ENCODE assay signal across 22 mouse cellular contexts in the genomic region with DNA sequence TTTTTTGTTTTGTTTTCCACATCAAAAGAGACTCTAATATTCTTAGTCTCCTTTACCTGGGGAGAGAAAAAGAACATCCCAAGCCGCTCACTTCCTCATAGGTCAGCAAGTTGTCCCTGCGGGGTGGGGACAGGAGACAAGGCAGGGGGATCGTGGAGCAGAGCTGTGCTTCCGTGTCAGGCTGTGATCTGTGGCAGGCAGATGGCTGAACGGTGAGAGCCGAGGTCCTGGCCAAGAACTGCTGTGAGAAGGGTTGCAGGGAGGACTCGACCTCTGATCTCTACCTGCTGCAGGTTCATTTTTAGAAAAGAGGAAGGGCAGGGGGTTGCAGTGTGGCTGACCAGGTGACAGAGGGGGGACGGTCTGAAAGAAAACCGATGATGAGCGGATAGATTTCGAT.
A peak's percentile ranks its signal among the peaks of the same experiment; 100 is the strongest.
DNase-seq lines count a peak whose midpoint lies in the region; ATAC-seq and TF ChIP-seq lines count a peak whose summit lies in the region.
"Had no signal": no experiment of that assay in that cellular context is flagged by ENCODE, and none has a peak within 500 bp of the region (broad histone marks: within the 10 kb centered on the region; RNA-seq: fewer than 3 reads in every experiment).

No protein-coding gene starts in this region.

- WGBS in midbrain, postnatal 0 days = 86% methylated on average over 11 of the region's 11 CpGs
- WGBS in midbrain, embryonic 14.5 days = 90% methylated on average over 11 of the region's 11 CpGs
- WGBS in forebrain, embryonic 16.5 days = 84% methylated on average over 11 of the region's 11 CpGs
- 85% methylated on average over 11 of the region's 11 CpGs for WGBS in hindbrain, embryonic 14.5 days

- no peak overlapping the region for H3K4me3 ChIP-seq in midbrain, postnatal 0 days (ENCODE audit: low read depth, low read length)
- no peak overlapping the region for H3K4me3 ChIP-seq in midbrain, embryonic 14.5 days (replicated peaks; ENCODE audit: low read depth, low read length)
- H3K4me3 ChIP-seq in forebrain, embryonic 16.5 days (replicated peaks; ENCODE audit: low read length) = no peak overlapping the region
- H3K4me3 ChIP-seq in hindbrain, embryonic 14.5 days (replicated peaks; ENCODE audit: low read length) = no peak overlapping the region
- H3K4me3 ChIP-seq: embryonic facial prominence, embryonic 10.5 days; forebrain, embryonic 13.5 days; heart, embryonic 15.5 days; hindbrain, embryonic 13.5 days had no signal

- no peak overlapping the region for H3K27ac ChIP-seq in midbrain, postnatal 0 days (ENCODE audit: low read depth, low read length)
- no peak overlapping the region for H3K27ac ChIP-seq in midbrain, embryonic 14.5 days (replicated peaks; ENCODE audit: low read depth, low read length)
- no peak overlapping the region for H3K27ac ChIP-seq in forebrain, embryonic 16.5 days (ENCODE audit: low read length)
- no peak overlapping the region for H3K27ac ChIP-seq in hindbrain, embryonic 14.5 days
- H3K27ac ChIP-seq: embryonic facial prominence, embryonic 10.5 days; forebrain, embryonic 13.5 days; heart, embryonic 15.5 days; hindbrain, embryonic 13.5 days had no signal

- DNase-seq in midbrain, postnatal 0 days (ENCODE audit: low spot score) = peak; percentile 16
- no peak for DNase-seq in midbrain, embryonic 14.5 days
- DNase-seq in cerebellum, adult 18-20 months = peak; percentile 80 to 89
- DNase-seq in cerebellum, adult 9-11 months = peak; percentile 90
- peak; percentile 82 for DNase-seq in cerebellum, postnatal 36 days
- DNase-seq in hindbrain, embryonic 14.5 days (ENCODE audit: low spot score) = no peak
- DNase-seq: adrenal gland, adult 2 months; adrenal gland, postnatal 25 days; gastrocnemius, postnatal 10 days; heart, adult 18-20 months; heart, postnatal 14 days; kidney, adult 2 months had no signal

- ATAC-seq in midbrain, postnatal 0 days (ENCODE audit: low FRiP score) = no peak
- no peak for ATAC-seq in midbrain, embryonic 14.5 days (ENCODE audit: low FRiP score, low TSS enrichment)
- ATAC-seq in forebrain, embryonic 16.5 days = no peak
- ATAC-seq in inflammation-experienced regulatory T-cells, adult 6 months = no peak
- no peak for ATAC-seq in hindbrain, embryonic 14.5 days (ENCODE audit: low FRiP score)
- ATAC-seq: forebrain, embryonic 13.5 days; intestine, embryonic 16.5 days; Patski had no signal

- no peaks in the 10 kb centered on the region for H3K4me1 ChIP-seq in midbrain, postnatal 0 days (ENCODE audit: insufficient read depth, low read length)
- H3K4me1 ChIP-seq in midbrain, embryonic 14.5 days (ENCODE audit: control insufficient read depth, insufficient read depth, low read length) = no peaks in the 10 kb centered on the region
- no peaks in the 10 kb centered on the region; the same call in 1 of the 2 replicates for H3K4me1 ChIP-seq in forebrain, embryonic 16.5 days (replicated peaks; ENCODE audit: control insufficient read depth, insufficient read depth, low read length)
- H3K4me1 ChIP-seq in hindbrain, embryonic 14.5 days (replicated peaks; ENCODE audit: control insufficient read depth, insufficient read depth, low read length) = no peaks in the 10 kb centered on the region
- H3K4me1 ChIP-seq: embryonic facial prominence, embryonic 10.5 days; forebrain, embryonic 13.5 days; heart, embryonic 15.5 days; hindbrain, embryonic 13.5 days had no signal

- no peak overlapping the region for H3K4me2 ChIP-seq in midbrain, postnatal 0 days (ENCODE audit: low read depth, low read length, poor library complexity, severe bottlenecking)
- no peak overlapping the region for H3K4me2 ChIP-seq in midbrain, embryonic 14.5 days (ENCODE audit: low read length)
- H3K4me2 ChIP-seq in forebrain, embryonic 16.5 days (ENCODE audit: low read length) = no peak overlapping the region
- no peak overlapping the region for H3K4me2 ChIP-seq in hindbrain, embryonic 14.5 days (replicated peaks)
- H3K4me2 ChIP-seq: forebrain, embryonic 13.5 days; heart, embryonic 11.5 days; heart, embryonic 15.5 days; hindbrain, embryonic 13.5 days had no signal

- no peak for TF ChIP-seq CTCF in midbrain, postnatal 0 days (IDR thresholded peaks at IDR 0.05)

- H3K9me3 ChIP-seq in midbrain, postnatal 0 days (ENCODE audit: low read length) = no peaks in the 10 kb centered on the region
- no peaks in the 10 kb centered on the region for H3K9me3 ChIP-seq in midbrain, embryonic 14.5 days (ENCODE audit: control insufficient read depth, low read length)
- no peaks in the 10 kb centered on the region for H3K9me3 ChIP-seq in forebrain, embryonic 16.5 days (ENCODE audit: control insufficient read depth, low read length)
- H3K9me3 ChIP-seq in hindbrain, embryonic 14.5 days (ENCODE audit: control insufficient read depth, low read length) = 0 out of 2 replicates have a peak, but pooled peaks cover 5% of the 10 kb centered on the region
- H3K9me3 ChIP-seq: heart, embryonic 15.5 days had no signal

- no peak overlapping the region for H3K9ac ChIP-seq in midbrain, postnatal 0 days (replicated peaks; ENCODE audit: low read length, poor library complexity, severe bottlenecking)
- no peak overlapping the region for H3K9ac ChIP-seq in midbrain, embryonic 14.5 days (replicated peaks; ENCODE audit: low read length)
- no peak overlapping the region for H3K9ac ChIP-seq in forebrain, embryonic 16.5 days (replicated peaks; ENCODE audit: low read depth, low read length)
- no peak overlapping the region for H3K9ac ChIP-seq in hindbrain, embryonic 14.5 days
- H3K9ac ChIP-seq: forebrain, embryonic 13.5 days; heart, embryonic 15.5 days; hindbrain, embryonic 13.5 days had no signal

- no peaks in the 10 kb centered on the region for H3K27me3 ChIP-seq in midbrain, postnatal 0 days (ENCODE audit: insufficient read depth, low read length)
- H3K27me3 ChIP-seq in midbrain, embryonic 14.5 days (ENCODE audit: control insufficient read depth, insufficient read depth, low read length) = no peaks in the 10 kb centered on the region
- no peaks in the 10 kb centered on the region for H3K27me3 ChIP-seq in forebrain, embryonic 16.5 days (replicated peaks; ENCODE audit: control insufficient read depth, insufficient read depth, low read length)
- H3K27me3 ChIP-seq in hindbrain, embryonic 14.5 days (ENCODE audit: control insufficient read depth, insufficient read depth, low read length) = no peaks in the 10 kb centered on the region
- H3K27me3 ChIP-seq: CH12.LX; forebrain, embryonic 13.5 days; heart, embryonic 15.5 days; hindbrain, embryonic 13.5 days; Patski had no signal

- no peaks in the 10 kb centered on the region for H3K36me3 ChIP-seq in midbrain, postnatal 0 days (ENCODE audit: insufficient read depth, low read length)
- H3K36me3 ChIP-seq in midbrain, embryonic 14.5 days (ENCODE audit: control insufficient read depth, insufficient read depth, low read length) = no peaks in the 10 kb centered on the region
- no peaks in the 10 kb centered on the region for H3K36me3 ChIP-seq in forebrain, embryonic 16.5 days (ENCODE audit: control insufficient read depth, insufficient read depth)
- H3K36me3 ChIP-seq in hindbrain, embryonic 14.5 days (replicated peaks; ENCODE audit: control insufficient read depth, insufficient read depth) = no peaks in the 10 kb centered on the region
- H3K36me3 ChIP-seq: embryonic facial prominence, embryonic 10.5 days; heart, embryonic 15.5 days; hindbrain, embryonic 13.5 days had no signal

Comparison
In these comparisons a context has a peak if more than half of its experiments do, and no peak if none do; other contexts are left out.
1. DNase-seq: peak in midbrain, postnatal 0 days (single experiment), cerebellum, adult 18-20 months (2 of 2), cerebellum, adult 9-11 months (single experiment) and cerebellum, postnatal 36 days (2 of 2); none in midbrain, embryonic 14.5 days (single experiment) and hindbrain, embryonic 14.5 days (single experiment).